Mouse (Mus musculus) thymus, postnatal 36 days (tissue): ENCODE data around the gene Mrpl47.
A peak's percentile ranks its signal among the peaks of the same experiment; 100 is the strongest.
"Not testable (repeated sequence)": the region's sequence is repeated elsewhere in the genome, so short reads cannot be mapped to it uniquely, and the experiment has no call there.

Experiments used
- DNase-seq, 2 experiments: peaks; one replicate each; pipeline ENCODE4 v3.0.0; 2022; ENCODE audit warnings: mixed read lengths in 2 of 2

Gene Mrpl47

DNA sequence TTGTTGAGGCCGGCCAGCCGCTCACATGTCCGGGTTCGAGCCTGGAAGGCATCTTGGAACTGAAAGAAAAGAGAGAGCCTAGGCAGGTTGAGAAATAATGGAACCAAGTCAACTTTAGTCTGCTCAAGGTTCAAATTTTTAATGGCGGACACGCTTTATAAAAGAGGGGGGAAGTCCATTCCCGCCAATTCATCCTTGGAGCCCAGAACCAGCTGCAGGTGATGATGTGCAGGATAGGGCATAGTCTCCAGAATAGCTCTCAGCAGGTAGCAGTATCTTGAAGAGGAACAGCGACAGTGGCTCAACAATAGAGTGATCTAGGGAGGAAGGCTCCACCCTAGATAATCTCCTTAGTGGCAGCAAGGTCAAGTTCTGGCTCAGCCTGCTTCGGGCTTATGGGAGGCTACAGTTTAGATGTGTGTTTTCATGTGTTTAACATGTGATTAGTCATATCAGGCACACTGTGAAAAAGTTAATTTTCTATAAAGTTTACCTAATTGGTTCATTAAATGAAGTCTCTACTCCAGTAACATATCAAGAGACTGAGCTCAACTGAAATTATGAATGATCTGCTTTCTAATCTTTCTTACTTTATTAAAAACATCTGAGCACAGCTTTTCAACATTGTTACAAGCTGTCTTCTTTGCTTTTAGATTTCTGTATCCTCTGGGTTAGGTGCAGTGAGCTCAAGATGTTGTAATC is 31.6 kb downstream of the Mrpl47 start, which contains the start of gene Actl6a:
Actl6a (plus strand) TSS at position 652 of the 702 bp plus-strand sequence.
- DNase-seq, result not testable (repeated sequence)

DNA sequence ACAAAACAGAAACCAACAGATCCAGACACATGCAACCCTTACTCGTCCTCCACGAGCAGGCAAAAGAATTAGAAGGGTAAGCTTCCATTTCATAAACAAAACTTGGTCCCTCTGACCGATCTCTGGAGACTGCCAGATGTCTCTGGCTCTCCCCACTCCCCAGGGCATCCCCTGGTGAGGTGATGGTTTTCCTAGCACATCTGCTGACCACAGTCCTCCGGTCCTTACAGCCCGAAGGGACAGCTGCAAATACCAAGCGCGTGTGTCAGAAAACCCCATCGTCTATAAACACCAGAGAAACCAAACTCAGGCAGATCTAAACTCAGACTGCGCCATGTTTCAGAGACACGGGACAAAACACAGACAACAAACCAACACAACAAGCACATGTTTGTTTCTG is 32.8 kb downstream of the Mrpl47 start:
- not testable (repeated sequence) for DNase-seq

DNA sequence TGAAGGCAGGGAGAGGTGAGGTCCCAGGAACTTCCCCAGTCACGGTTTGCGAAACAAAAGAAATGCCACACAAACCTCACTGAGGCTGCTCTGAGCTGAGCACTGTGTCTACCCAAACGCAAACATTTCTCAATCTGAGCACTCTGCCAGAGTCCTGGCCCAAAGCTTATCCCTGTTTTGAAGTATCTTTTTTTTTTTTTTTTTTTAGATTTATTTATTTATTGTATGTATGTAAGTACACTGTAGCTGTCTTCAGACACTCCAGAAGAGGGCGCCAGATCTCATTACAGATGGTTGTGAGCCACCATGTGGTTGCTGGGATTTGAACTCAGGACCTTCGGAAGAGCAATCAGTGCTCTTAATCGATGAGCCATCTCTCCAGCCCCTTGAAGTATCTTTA is 33.4 kb downstream of the Mrpl47 start:
- not testable (repeated sequence) for DNase-seq

GRCm38 (mm10) chr3:32698228-32698863 is 39.1 kb downstream of the Mrpl47 start:
- peak; percentile 78 to 84 for DNase-seq

DNA sequence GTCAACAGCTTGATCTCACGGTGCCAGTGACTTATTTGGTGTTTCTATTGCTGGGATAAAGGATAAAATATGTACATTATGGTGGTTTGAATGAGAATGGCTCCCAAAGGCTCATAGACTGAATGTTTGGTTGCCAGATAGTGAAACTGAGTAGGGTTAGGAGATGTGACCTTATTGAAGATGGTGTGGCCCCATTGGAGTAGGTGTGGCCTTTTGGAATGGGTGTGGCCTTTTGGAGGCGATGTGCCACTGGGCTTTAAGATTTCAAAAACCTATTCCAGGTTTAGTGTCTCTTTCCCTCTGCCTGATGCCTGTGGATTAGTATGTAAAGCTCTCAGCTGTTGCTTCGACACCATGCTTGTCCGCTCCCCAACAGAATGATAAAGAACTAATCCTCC is 41.8 kb downstream of the Mrpl47 start:
- no peak for DNase-seq

- no peak for DNase-seq
Measured at GRCm38 (mm10) chr3:32694737-32695582, 42.4 kb downstream of the Mrpl47 start.

GRCm38 (mm10) chr3:32694211-32694610 is 43.2 kb downstream of the Mrpl47 start:
- no peak for DNase-seq

DNA sequence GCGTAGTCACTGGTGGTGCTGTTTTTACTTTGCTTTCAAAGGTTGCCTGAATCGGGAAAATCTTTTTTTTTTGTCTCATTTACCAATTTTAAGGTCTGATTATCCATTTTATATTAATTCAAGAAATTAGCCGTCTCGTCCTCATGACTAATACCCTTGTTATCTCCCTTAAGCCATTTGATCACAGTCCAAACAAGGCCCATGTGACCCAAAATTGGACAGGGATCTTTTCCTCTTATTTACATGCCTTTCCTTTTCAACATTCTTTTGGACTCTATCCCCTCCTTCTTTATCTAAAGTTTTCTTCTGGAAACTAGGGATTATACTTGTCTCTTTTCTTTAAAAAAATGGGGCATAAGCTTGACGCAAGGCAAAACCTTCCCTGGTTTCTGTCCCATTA is 45.6 kb downstream of the Mrpl47 start:
- no peak for DNase-seq

DNA sequence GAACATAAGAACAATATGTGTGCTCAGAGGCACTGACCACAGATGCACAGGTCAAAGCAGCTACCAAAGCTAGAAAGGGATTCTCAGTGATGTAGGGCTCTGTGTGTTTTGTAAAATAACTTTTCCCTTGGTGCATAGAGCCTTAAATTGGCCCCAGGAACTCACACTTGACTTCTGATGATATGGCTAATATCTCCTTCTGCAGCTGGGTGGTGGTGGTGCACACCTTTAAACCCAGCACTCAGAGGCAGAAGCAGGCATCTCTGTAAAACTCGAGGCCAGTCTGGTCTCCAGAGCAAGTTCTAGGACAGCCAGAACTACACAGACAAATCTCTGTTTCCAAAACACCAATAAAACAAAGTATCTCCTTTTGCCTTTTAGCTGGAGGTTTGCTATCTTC is 46.5 kb downstream of the Mrpl47 start:
- no peak for DNase-seq

GRCm38 (mm10) chr3:32690008-32690407 is 47.4 kb downstream of the Mrpl47 start:
- no peak for DNase-seq

DNA sequence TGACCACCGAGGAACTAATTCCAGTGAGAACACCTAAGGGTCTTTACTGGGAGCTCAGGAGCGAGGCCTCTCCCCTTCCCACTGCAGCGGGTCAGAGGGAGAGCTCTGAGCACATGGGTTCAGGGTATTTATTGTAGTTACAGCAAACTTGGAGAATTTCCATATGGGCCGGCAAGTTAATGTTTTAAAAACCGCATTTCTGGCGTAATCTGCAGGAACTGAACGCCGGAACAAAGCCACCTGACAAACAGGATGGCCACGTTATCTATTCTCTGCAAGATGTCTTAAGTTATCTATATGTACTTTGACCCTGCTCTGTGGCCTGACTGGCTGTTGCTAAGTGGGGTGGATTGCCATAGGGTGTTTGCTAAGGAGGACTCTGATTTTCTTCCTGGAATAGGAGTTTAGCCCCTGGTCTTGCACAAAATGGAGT is 47.8 kb downstream of the Mrpl47 start:
- DNase-seq, result no peak

DNA sequence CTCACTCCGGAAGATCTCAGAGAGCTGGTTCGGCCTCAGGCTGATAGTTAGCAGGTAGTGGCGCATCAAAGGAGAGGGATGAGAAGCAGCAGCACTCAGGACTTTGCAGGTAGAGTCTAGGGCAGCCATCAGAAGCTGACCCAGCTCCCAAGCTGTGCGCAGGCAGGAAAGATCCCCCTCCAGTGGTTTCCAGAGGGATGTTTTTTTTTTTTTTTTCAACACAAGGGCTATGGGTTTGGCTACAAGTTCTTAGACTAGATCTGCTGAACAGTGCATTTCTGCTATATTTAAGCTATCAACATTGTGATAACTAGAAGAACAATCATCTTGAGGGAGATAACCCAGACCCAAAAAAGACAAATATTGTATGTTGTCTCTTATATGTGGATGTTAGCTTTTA is 50.2 kb downstream of the Mrpl47 start:
- no peak for DNase-seq

DNA sequence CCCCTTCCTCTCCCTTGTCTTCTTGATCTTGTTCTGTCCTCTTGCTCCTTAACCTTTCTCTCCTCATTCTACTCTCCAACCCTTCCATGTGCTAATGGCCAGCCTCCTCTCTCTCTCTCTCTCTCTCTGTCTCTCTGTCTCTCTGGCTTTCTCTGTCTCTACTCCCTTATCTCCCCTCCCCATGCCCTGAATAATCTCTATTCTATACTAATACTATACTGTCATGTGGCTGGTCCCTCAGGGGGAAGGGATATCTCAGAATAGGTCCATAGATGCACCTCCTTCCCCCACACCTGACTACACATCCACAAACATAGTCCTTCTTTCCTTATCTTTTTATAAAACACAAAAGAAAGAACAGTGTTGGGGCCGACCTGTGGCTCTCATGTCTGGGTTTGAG is 50.9 kb downstream of the Mrpl47 start:
- no peak for DNase-seq

- no peak for DNase-seq
Measured at GRCm38 (mm10) chr3:32684631-32685030, 52.8 kb downstream of the Mrpl47 start.

- DNase-seq, result no peak
Measured at GRCm38 (mm10) chr3:32682910-32683531, 54.4 kb downstream of the Mrpl47 start.

DNA sequence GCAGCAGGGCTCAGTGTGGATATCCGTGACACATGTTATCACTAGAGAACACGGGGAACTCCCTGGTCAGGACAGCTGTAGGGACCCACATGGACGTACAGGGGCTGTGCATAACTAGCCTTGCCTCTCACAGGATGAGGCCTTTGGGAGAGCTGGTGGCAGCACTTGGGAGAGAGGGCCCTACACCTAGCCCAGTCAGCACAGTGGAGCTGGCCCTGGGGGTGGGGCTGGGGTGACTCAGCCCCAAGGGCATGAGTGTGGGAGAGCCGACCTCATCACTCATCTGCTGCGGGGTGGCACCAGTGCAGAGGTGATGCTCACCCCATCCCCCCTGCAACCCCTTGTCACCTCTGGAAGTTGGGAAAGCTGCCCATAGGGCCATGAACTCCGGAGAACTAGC is 61.0 kb downstream of the Mrpl47 start:
- DNase-seq, result no peak
